11 mouse cellular contexts compared by ENCODE assay signal in genomic region chr5:100091263-100091594, GRCm38 (mm10). TPM values are rescaled to one million over a fixed set of nuclear protein-coding genes. Genes with fewer than 3 reads are reported as not detected.
DNase-seq lines count a peak whose midpoint lies in the region; ATAC-seq and TF ChIP-seq lines count a peak whose summit lies in the region.
"Had no signal": no experiment of that assay in that cellular context is flagged by ENCODE, and none has a peak within 500 bp of the region (broad histone marks: within the 10 kb centered on the region; RNA-seq: fewer than 3 reads in every experiment).

No protein-coding gene starts in this region.

- ATAC-seq in lung, embryonic 15.5 days (ENCODE audit: borderline replicate concordance, extremely low read depth, low FRiP score, low TSS enrichment) = no peak
- ATAC-seq in neural tube, embryonic 15.5 days (ENCODE audit: low FRiP score) = peak; percentile 33; the same call in 1 of the 2 replicates
- ATAC-seq: Patski had no signal

- H3K4me2 ChIP-seq in lung, embryonic 15.5 days = peak overlapping the region; percentile 12; the same call in 1 of the 2 replicates
- peak overlapping the region; percentile 34 for H3K4me2 ChIP-seq in neural tube, embryonic 15.5 days

- no peaks in the 10 kb centered on the region for H3K36me3 ChIP-seq in lung, embryonic 15.5 days
- no peaks in the 10 kb centered on the region for H3K36me3 ChIP-seq in limb, embryonic 10.5 days
- no peaks in the 10 kb centered on the region for H3K36me3 ChIP-seq in neural tube, embryonic 15.5 days

- 0 out of 2 replicates have a peak overlapping the region, but pooled peaks have one; percentile 2 for H3K4me3 ChIP-seq in gastrocnemius, adult 2 months
- H3K4me3 ChIP-seq in lung, embryonic 15.5 days = no peak overlapping the region
- H3K4me3 ChIP-seq in limb, embryonic 10.5 days = peak overlapping the region; percentile 25
- H3K4me3 ChIP-seq in neural tube, embryonic 15.5 days (replicated peaks) = no peak overlapping the region

- no peaks in the 10 kb centered on the region for H3K9me3 ChIP-seq in lung, embryonic 15.5 days
- H3K9me3 ChIP-seq in limb, embryonic 10.5 days (replicated peaks) = no peaks in the 10 kb centered on the region
- H3K9me3 ChIP-seq in neural tube, embryonic 15.5 days (replicated peaks) = no peaks in the 10 kb centered on the region

- no peak for DNase-seq in gastrocnemius, adult 2 months
- no peak for DNase-seq in gastrocnemius, adult 8-10 months (ENCODE audit: low spot score in 2 of 2)
- no peak for DNase-seq in lung, postnatal 36 days
- DNase-seq in limb, embryonic 10.5 days (ENCODE audit: low spot score) = no peak
- no peak for DNase-seq in cerebellum, adult 11 months
- DNase-seq in adrenal gland, postnatal 36 days = no peak
- DNase-seq: heart, postnatal 10 days; lung, postnatal 14 days had no signal

- intact Hi-C loops in gastrocnemius, adult 2 months (cut with DNase I) = no loop called here

- no peaks in the 10 kb centered on the region for H3K27me3 ChIP-seq in lung, embryonic 15.5 days
- no peaks in the 10 kb centered on the region for H3K27me3 ChIP-seq in limb, embryonic 10.5 days (ENCODE audit: low read depth, poor library complexity, severe bottlenecking)
- H3K27me3 ChIP-seq in neural tube, embryonic 15.5 days (replicated peaks) = no peaks in the 10 kb centered on the region

- peaks cover 11% of the 10 kb centered on the region for H3K4me1 ChIP-seq in lung, embryonic 15.5 days
- peaks cover 19% of the 10 kb centered on the region for H3K4me1 ChIP-seq in limb, embryonic 10.5 days
- H3K4me1 ChIP-seq in neural tube, embryonic 15.5 days = peaks cover 29% of the 10 kb centered on the region

- H3K9ac ChIP-seq in lung, embryonic 15.5 days = no peak overlapping the region
- peak overlapping the region; percentile 14; the same call in 1 of the 2 replicates for H3K9ac ChIP-seq in neural tube, embryonic 15.5 days (replicated peaks)

- no peak overlapping the region for H3K27ac ChIP-seq in gastrocnemius, adult 2 months
- H3K27ac ChIP-seq in lung, embryonic 15.5 days = no peak overlapping the region
- H3K27ac ChIP-seq in limb, embryonic 10.5 days = 0 out of 2 replicates have a peak overlapping the region, but pooled peaks have one; percentile 38
- H3K27ac ChIP-seq in neural tube, embryonic 15.5 days (replicated peaks) = peak overlapping the region; percentile 80

- 34% methylated on average over 10 of the region's 10 CpGs for WGBS in lung, embryonic 15.5 days
- WGBS in limb, embryonic 10.5 days = 52% methylated on average over 10 of the region's 10 CpGs
- WGBS in neural tube, embryonic 15.5 days = 20% methylated on average over 10 of the region's 10 CpGs

- no peak for TF ChIP-seq CTCF in gastrocnemius, adult 2 months (IDR thresholded peaks at IDR 0.05)

RNA-seq across cellular contexts. Expression of gene Enoph1, which starts 51.4 kb away (rescaled TPM):
- 1 to 10 TPM; 6.7 to 9.0 TPM for total RNA-seq in gastrocnemius, adult 2 months (2021)
- 1 to 10 TPM; 6.9 to 9.8 (median 8.3) TPM for total RNA-seq in gastrocnemius, adult 8-10 months (2022)
- polyA plus RNA-seq in lung, embryonic 15.5 days (2015; fragmentation: Nextera tagmentation; extraction: Ambion mirVana) = 48.4 and 51.1 TPM in 2 replicates
- 62.9 and 75.2 TPM in 2 replicates for polyA plus RNA-seq in limb, embryonic 10.5 days (2016; fragmentation: Nextera tagmentation; extraction: Ambion mirVana)
- polyA plus RNA-seq in neural tube, embryonic 15.5 days (2015; fragmentation: Nextera tagmentation; extraction: Ambion mirVana) = 52.3 and 53.4 TPM in 2 replicates
- 10 to 100 TPM; 33.2 to 36.6 TPM for total RNA-seq in adrenal gland, postnatal 36 days (2021)

RNA-seq across cellular contexts. Expression of gene Hnrnpdl, which starts 51.8 kb away (rescaled TPM):
- total RNA-seq in gastrocnemius, adult 2 months (2021) = 10 to 100 TPM; 74.8 to 77.5 TPM
- 10 to 100 TPM; 53.5 to 80.2 (median 65.3) TPM for total RNA-seq in gastrocnemius, adult 8-10 months (2022)
- polyA plus RNA-seq in lung, embryonic 15.5 days (2015; fragmentation: Nextera tagmentation; extraction: Ambion mirVana) = 153 and 157 TPM in 2 replicates
- 210 and 253 TPM in 2 replicates for polyA plus RNA-seq in limb, embryonic 10.5 days (2016; fragmentation: Nextera tagmentation; extraction: Ambion mirVana)
- polyA plus RNA-seq in neural tube, embryonic 15.5 days (2015; fragmentation: Nextera tagmentation; extraction: Ambion mirVana) = 172 and 181 TPM in 2 replicates
- 100 to 1,000 TPM; 109 to 118 TPM for total RNA-seq in adrenal gland, postnatal 36 days (2021)

Comparison
In these comparisons a context has a peak if more than half of its experiments do, and no peak if none do; other contexts are left out.
1. H3K27ac ChIP-seq: peak in limb, embryonic 10.5 days (single experiment) and neural tube, embryonic 15.5 days (single experiment); none in gastrocnemius, adult 2 months (single experiment) and lung, embryonic 15.5 days (single experiment).
2. H3K4me3 ChIP-seq: peak in gastrocnemius, adult 2 months (single experiment) and limb, embryonic 10.5 days (single experiment); none in lung, embryonic 15.5 days (single experiment) and neural tube, embryonic 15.5 days (single experiment).